Mouse (Mus musculus) midbrain, embryonic 14.5 days (tissue): ENCODE results near the gene Pcgf2. TPM values are rescaled to one million over a fixed set of nuclear protein-coding genes. Genes with fewer than 3 reads are reported as not detected.
"Not testable (repeated sequence)": the region's sequence is repeated elsewhere in the genome, so short reads cannot be mapped to it uniquely, and the experiment has no call there.

Experiments used
- ATAC-seq: fragments of 200-750 bp; cut with Nextera tagmentation; 2 replicates; pipeline ENCODE4 v1.8.0; 2017; ENCODE audit warnings: moderate number of reproducible peaks, moderate library complexity; ENCODE audit not compliant: low FRiP score, low TSS enrichment
- DNase-seq: peaks from one replicate; pipeline ENCODE4 v3.0.0-alpha.2; 2015
- H3K27ac ChIP-seq: fragments of 300-500 bp; sonication (generic); replicated peaks from 2 replicates; pipeline ENCODE4 v1.5.1; 2014; ENCODE audit warnings: mild to moderate bottlenecking, low read depth, low read length, moderate library complexity
- H3K27me3 ChIP-seq: fragments of 300-500 bp; sonication (generic); 2 replicates; pipeline ENCODE4 v1.6.1; 2014; ENCODE audit warnings: low read length, control low read depth, mixed read lengths; ENCODE audit not compliant: control insufficient read depth, insufficient read depth
- H3K36me3 ChIP-seq: fragments of 300-500 bp; sonication (generic); 2 replicates; pipeline ENCODE4 v1.6.1; 2014; ENCODE audit warnings: low read length, control low read depth; ENCODE audit not compliant: control insufficient read depth, insufficient read depth
- H3K4me1 ChIP-seq: fragments of 300-500 bp; sonication (generic); 2 replicates; pipeline ENCODE4 v1.6.1; 2014; ENCODE audit warnings: mild to moderate bottlenecking, antibody characterized with exemption, low read length, control low read depth; ENCODE audit not compliant: control insufficient read depth, insufficient read depth
- H3K4me2 ChIP-seq: fragments of 300-500 bp; sonication (generic); 2 replicates; pipeline ENCODE4 v1.6.1; 2014; ENCODE audit warnings: mild to moderate bottlenecking, low read length, moderate library complexity
- H3K4me3 ChIP-seq: fragments of 300-500 bp; sonication (generic); replicated peaks from 2 replicates; pipeline ENCODE4 v1.5.1; 2014; ENCODE audit warnings: low read depth, low read length
- H3K9ac ChIP-seq: fragments of 300-500 bp; sonication (generic); replicated peaks from 2 replicates; pipeline ENCODE4 v1.6.1; 2014; ENCODE audit warnings: mild to moderate bottlenecking, low read length, moderate library complexity
- H3K9me3 ChIP-seq: fragments of 300-500 bp; sonication (generic); 2 replicates; pipeline ENCODE4 v1.6.1; 2016; ENCODE audit warnings: low read length, control low read depth, mixed read lengths; ENCODE audit not compliant: control insufficient read depth
- WGBS: fragments of 180-500 bp; shearing (Covaris S2); extraction: QIAGEN DNeasy Blood & Tissue Kit; methylation state at CpG from one replicate; pipeline ENCODE4 v1.1.7; 2014; 5-methylcytosine and 5-hydroxymethylcytosine counted together
- polyA plus RNA-seq: library from polyadenylated mRNA; unstranded; fragments of >200 nt; fragmentation: Nextera tagmentation; extraction: Ambion mirVana; gene quantifications from 2 replicates; pipeline ENCODE4 v1.2.1, GENCODE M21; 2014

The Pcgf2 gene
- polyA plus RNA-seq, 1 experiment from 2014 or later: 25.5 TPM

DNA sequence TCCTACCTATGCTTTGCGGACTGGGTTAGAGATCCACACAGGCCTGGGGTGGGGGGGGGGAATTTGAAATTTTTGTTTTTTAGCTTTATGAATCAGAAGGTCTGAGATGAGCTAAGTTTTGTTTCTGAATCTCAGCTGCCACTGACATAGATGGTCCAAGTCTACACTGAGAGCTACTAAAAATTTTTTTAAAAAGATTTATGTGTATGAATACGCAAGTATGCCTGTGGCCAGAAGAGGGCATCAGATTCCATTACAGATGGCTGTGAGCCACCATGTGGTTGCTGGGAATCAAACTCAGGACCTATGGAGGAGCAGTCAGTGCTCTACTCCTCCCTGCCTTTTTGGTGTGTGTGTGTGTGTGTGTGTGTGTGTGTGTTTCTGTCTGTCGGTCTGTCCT is 14.1 kb upstream of the Pcgf2 start:
- no peak overlapping the region for H3K27ac ChIP-seq
- ATAC-seq (no peak), DNase-seq (no peak)
- no peak overlapping the region for H3K4me3 ChIP-seq
- no peaks in the 10 kb centered on the region for H3K4me1 ChIP-seq
- no peak overlapping the region for H3K4me2 ChIP-seq
- no peaks in the 10 kb centered on the region for H3K27me3 ChIP-seq
- no peaks in the 10 kb centered on the region for H3K9me3 ChIP-seq
- H3K9ac ChIP-seq: no peak overlapping the region
- WGBS: 94% methylated on average over 3 of the region's 3 CpGs
- peaks cover 74% of the 10 kb centered on the region for H3K36me3 ChIP-seq

DNA sequence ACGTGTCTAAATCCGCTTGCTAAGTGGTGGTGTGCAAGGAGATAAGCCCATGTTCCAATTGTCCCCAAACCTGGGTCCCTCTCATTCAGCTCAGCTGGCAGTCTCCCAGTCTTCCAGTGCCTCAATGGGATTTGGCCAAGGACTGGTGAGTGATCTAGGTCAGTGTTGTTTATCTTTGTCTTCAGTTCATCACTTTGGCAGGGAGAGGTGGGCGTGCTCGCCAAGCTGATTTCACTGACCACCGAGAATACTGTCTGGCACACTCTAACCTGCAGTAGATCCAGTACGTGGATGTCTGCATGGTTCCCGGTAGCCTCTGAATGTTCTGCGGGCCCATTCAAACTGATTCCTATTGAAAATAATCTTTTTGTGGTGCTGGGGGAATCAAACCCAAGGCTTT is 13.6 kb upstream of the Pcgf2 start:
- H3K27ac ChIP-seq: no peak overlapping the region
- H3K9me3 ChIP-seq: no peaks in the 10 kb centered on the region
- H3K4me3 ChIP-seq: no peak overlapping the region
- H3K4me1 ChIP-seq: no peaks in the 10 kb centered on the region
- H3K27me3 ChIP-seq: no peaks in the 10 kb centered on the region
- no peak overlapping the region for H3K4me2 ChIP-seq
- H3K36me3 ChIP-seq: peaks cover 74% of the 10 kb centered on the region
- ATAC-seq (no peak), DNase-seq (no peak)
- H3K9ac ChIP-seq: no peak overlapping the region
- 91% methylated on average over 8 of the region's 8 CpGs for WGBS

DNA sequence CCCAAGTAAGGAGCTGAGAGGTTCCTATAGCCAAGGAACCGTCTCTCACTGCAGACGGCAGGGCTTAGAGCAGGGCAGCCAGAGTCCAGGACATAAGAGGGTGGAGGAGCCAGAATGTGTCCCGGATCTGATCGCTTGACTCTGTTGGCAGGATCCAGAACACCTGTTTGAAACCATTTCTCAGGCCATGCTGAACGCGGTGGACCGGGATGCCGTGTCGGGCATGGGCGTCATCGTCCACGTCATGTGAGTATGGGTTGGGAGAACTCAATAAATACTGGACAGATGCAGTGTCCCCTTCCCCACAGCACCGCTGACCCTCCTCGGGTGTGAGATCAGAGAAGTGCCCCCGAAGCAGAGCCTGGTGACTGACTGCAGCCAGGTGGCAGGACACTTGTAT is 12.0 kb upstream of the Pcgf2 start:
- peaks cover 74% of the 10 kb centered on the region for H3K36me3 ChIP-seq
- ATAC-seq: no peak
- no peaks in the 10 kb centered on the region for H3K4me1 ChIP-seq
- H3K9me3 ChIP-seq: no peaks in the 10 kb centered on the region
- H3K9ac ChIP-seq: no peak overlapping the region
- no peaks in the 10 kb centered on the region for H3K27me3 ChIP-seq
- WGBS: 95% methylated on average over 15 of the region's 15 CpGs
- H3K27ac ChIP-seq: no peak overlapping the region
- H3K4me2 ChIP-seq: no peak overlapping the region
- DNase-seq: no peak
- no peak overlapping the region for H3K4me3 ChIP-seq

DNA sequence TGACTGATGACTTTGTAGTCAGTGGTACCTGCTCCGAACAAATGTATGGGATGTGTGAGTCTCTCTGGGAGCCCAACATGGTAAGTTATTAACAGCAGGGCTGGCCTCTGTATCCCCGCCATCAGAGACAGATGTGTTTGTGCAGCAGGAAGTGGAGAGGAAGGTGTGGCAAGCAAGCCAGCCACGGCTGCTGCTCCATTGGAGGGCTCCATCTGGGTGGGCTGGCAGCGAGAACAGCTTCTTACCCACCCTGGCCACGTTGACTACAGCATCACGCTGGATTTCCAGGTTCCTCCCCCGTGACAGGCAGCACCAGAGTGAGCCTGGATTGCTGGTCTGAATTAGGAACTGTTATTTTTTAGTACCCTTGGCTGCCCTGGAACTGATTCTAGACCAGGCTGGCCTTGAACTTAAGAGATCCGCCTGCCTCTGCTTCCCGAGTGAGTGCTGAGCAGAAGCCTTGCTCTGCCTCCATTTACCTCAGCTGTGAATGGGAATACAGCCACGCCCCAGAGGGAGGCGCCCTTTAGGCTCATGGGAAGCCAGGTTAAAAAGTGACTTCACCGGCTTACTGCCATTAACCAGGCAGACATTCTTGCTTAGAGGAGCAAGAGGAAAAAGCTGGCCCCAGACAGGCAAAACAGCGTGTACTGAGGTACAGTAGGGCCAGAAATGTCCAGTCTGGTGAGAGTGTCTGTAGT is 11.1 kb upstream of the Pcgf2 start:
- ATAC-seq (no peak), DNase-seq (no peak)
- Histone ChIP-seq H3K27me3 (no peaks in the 10 kb centered on the region), H3K4me3 (no peak overlapping the region), H3K4me2 (no peak overlapping the region), H3K9ac (no peak overlapping the region), H3K4me1 (no peaks in the 10 kb centered on the region), H3K27ac (no peak overlapping the region), H3K9me3 (no peaks in the 10 kb centered on the region), H3K36me3 (peaks cover 74% of the 10 kb centered on the region)
- 87% methylated on average over 13 of the region's 13 CpGs for WGBS

DNA sequence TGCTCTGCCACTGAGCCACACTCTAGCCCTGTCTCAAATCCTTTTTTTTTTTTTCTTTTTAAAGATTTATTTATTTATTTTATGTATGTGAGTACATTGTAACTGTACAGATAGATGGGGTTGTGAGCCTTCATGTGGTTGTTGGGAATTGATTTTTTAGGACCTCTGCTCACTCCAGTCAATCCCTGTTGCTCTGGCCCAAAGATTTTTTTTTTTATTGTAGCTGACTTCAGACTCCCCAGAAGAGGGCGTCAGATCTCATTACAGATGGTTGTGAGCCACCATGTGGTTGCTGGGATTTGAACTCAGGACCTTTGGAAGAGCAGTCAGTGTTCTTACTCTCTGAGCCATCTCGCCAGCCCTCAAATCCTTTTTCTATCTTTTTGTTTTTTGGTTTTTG is 9.8 kb upstream of the Pcgf2 start:
- H3K4me2 ChIP-seq, H3K9ac ChIP-seq, H3K27ac ChIP-seq, DNase-seq, H3K4me1 ChIP-seq, H3K4me3 ChIP-seq, H3K27me3 ChIP-seq, H3K9me3 ChIP-seq, ATAC-seq: not testable (repeated sequence)
- WGBS: 86% methylated on average over 2 of the region's 2 CpGs
- H3K36me3 ChIP-seq: peaks cover 77% of the 10 kb centered on the region

DNA sequence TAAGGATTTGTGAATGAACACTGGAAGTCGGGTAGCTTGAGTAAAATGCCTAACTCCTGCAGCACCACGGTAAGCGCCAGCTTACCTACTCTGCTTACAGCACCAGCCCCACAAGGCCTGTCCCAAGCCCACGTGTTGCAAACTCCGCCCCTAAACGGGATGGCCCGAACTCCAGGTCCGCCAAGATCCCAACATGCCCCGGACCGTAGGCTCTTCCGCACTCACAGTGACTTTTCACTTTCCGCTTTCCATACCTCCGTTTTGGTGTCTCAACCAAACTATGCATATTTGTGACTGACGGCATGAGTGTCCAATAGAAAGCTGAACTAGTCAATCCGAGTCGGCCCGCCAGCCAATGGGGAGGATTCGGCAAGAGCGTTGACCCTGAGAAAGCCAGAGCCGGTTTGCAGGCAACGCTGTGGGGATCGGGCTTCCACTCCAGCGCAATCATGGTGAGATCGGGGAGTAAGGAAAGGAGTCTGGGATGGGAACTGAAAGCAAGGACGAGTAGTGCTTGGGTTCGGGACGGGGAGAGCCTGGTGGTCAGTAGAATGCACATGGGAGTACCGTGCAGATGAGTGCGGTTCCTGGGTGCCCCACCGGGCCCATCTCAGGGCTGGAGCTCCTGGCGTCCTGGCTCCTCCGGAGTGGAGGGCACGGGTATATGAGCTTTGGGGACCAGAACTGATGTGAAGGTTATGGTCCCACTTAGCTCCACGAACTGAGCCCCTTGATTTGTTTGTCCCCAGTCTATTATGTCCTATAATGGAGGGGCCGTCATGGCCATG is 2.9 kb upstream of the Pcgf2 start, which contains the start of gene Psmb3:
Psmb3 (plus strand) TSS at position 361 of the 788 bp plus-strand sequence.
- WGBS: under 1% methylated on average over 35 of the region's 35 CpGs
- H3K4me2 ChIP-seq: peak within 1 kb of the TSS; percentile 75
- peak within 1 kb of the TSS; percentile 77 for H3K9ac ChIP-seq
- H3K27me3 ChIP-seq: no peaks in the 10 kb centered on the region
- H3K36me3 ChIP-seq: peaks cover 28% of the 10 kb centered on the region
- peak within 1 kb of the TSS; percentile 79 for H3K4me3 ChIP-seq
- H3K9me3 ChIP-seq: no peaks in the 10 kb centered on the region
- ATAC-seq (peak; percentile 85), DNase-seq (peak; percentile 100)
- H3K27ac ChIP-seq: peak within 1 kb of the TSS; percentile 79
- H3K4me1 ChIP-seq: peaks cover 23% of the 10 kb centered on the region

DNA sequence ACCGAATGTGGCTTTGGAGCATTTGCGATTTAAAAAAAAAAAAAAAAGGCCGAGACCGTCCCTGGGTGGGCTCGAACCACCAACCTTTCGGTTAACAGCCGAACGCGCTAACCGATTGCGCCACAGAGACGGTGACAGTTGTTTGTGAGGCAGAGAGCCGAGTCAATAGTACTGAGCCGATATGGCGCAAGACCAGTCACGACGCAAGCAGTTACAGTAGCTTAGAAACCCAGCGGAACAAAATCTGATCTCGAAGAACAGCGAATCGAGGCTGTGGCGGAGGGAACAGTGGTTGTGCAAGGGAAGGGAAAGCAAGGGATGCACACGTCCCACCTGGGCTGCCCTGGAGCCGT is 2.1 kb upstream of the Pcgf2 start:
- peaks cover 19% of the 10 kb centered on the region for H3K36me3 ChIP-seq
- H3K4me3 ChIP-seq: peak overlapping the region; percentile 79
- H3K27me3 ChIP-seq: no peaks in the 10 kb centered on the region
- ATAC-seq (0 out of 2 replicates have a peak, but pooled peaks have one; percentile 0), DNase-seq (peak; percentile 91)
- peak overlapping the region; percentile 65 for H3K4me2 ChIP-seq
- no peaks in the 10 kb centered on the region for H3K9me3 ChIP-seq
- WGBS: under 1% methylated on average over 24 of the region's 24 CpGs
- peaks cover 30% of the 10 kb centered on the region for H3K4me1 ChIP-seq
- H3K27ac ChIP-seq: peak overlapping the region; percentile 75
- H3K9ac ChIP-seq: peak overlapping the region; percentile 60

DNA sequence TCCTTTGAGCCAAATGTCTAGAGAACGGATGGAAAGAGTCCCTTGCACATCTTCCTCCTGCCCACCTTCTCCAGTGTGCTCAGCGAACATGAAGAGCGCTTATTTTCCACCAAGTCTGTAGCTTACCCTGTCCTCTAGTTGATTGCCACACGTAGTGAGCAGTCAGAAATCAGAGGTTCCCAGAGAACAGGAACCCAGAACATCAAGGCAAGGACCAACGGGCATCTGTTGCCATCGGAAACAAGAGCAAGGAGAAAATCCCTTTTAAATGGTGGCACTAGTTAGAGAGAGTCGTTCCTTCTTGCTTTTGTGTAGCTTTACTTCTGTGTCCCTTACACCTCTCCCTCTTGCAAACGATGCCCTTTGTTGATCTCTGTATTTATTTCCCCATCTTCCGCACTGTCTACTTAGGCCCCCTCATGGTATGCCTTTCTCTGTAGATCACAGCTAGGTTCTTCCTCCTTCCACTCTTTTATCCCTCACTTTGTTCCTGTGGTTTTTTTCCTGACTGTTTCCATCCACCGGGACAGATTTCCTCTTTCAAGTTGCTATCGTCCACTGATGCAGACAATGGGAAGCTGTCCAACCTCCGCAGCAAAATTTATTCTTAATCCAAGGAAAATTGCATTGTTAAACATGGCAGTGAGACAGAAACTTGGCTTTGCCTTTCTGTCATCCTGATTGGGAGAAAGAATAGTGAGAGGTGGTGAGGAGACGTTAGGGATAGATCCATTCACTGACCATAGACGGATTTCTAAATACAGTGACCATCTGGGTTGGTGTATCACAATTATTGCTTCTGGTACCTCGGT is 1.5 kb upstream of the Pcgf2 start:
- DNase-seq (peak; percentile 28), ATAC-seq (no peak)
- Histone ChIP-seq H3K4me3 (peak overlapping the region; percentile 93), H3K9me3 (no peaks in the 10 kb centered on the region), H3K27ac (peak overlapping the region; percentile 27; the same call in 1 of the 2 replicates), H3K27me3 (no peaks in the 10 kb centered on the region), H3K36me3 (peaks cover 13% of the 10 kb centered on the region), H3K4me2 (peak overlapping the region; percentile 65), H3K9ac (no peak overlapping the region; the same call in 1 of the 2 replicates), H3K4me1 (peaks cover 36% of the 10 kb centered on the region)
- WGBS: 43% methylated on average over 15 of the region's 15 CpGs
